Mouse (Mus musculus) ES-Bruce4 (cell line): Measurements from ENCODE around the gene Gm44973.

Experiments
- CTCF ChIP-seq: IDR thresholded peaks from one replicate; pipeline ENCODE4 v1.8.1; 2011; ENCODE audit warnings: low read depth, low read length
- POLR2A ChIP-seq: IDR thresholded peaks from one replicate; pipeline ENCODE4 v1.8.1; 2011; ENCODE audit warnings: low read length; ENCODE audit not compliant: insufficient read depth

GRCm38 (mm10) chr7:5056651-5057263, 41.5 kb downstream of the Gm44973 start:
- no peak for TF ChIP-seq CTCF
- no peak for TF ChIP-seq POLR2A
